Mouse (Mus musculus): ENCODE measurements around the gene Nup133. TPM values are rescaled to one million over a fixed set of nuclear protein-coding genes. Genes with fewer than 3 reads are reported as not detected.
A peak's percentile ranks its signal among the peaks of the same experiment; 100 is the strongest.

Gene Nup133
- polyA plus RNA-seq, 1 experiment: 8.5 TPM

DNA sequence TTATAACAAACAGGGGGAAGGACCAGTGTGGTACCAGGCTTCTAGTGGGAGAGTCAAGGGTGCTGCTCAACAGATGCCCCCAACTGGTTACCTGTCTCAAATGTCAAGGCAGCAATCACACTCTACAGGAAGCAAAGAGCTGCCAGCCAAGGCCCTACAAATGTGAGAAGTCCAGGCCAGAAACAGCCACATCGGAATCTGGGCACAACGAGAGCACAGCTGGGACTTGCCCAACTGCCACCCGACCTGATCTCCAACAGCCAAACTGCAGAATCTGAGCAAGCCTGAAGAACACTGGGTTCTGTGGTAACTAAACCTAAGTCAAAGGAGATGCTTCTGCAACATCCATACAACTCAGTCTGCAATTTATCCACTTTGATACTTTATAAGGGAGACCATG, 23.4 kb downstream of the Nup133 start:
- 91% methylated on average over 3 of the region's 3 CpGs for WGBS
- no peak for DNase-seq (ENCODE audit: low read depth in 1 of 2, low spot score in 2 of 2)
- Histone ChIP-seq H3K36me3 (ENCODE audit: control insufficient read depth, insufficient read depth, low read length) (peaks cover 28% of the 10 kb centered on the region), H3K4me1 (ENCODE audit: control insufficient read depth, insufficient read depth, insufficient read length) (no peaks in the 10 kb centered on the region), H3K4me3 (ENCODE audit: extremely low read depth, insufficient read depth, insufficient read length) (no peak overlapping the region), H3K27me3 (ENCODE audit: control insufficient read depth, insufficient read depth, low read length) (no peaks in the 10 kb centered on the region), H3K27ac (ENCODE audit: insufficient read depth, low read length) (no peak overlapping the region)
- no peak for TF ChIP-seq POLR2A (IDR thresholded peaks at IDR 0.05; ENCODE audit: low read depth, low read length)

DNA sequence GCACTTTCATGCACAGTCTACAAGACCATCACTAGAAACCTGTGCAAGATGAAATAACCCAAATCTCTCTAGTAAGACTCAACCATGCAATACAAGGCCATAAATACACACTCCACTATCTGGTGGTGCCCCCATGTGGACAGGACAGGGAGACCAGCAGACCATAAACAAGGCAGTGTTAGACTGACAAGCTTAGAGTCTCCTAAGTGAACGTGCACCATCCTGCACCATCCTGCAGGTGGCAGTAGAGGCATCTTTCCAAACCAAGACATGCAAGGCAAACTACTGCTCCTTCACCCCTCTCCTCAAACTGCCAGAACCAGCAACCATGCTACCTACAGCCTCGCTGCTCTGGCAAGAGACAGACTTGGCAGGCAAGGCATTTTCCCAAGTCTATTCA, 24.3 kb downstream of the Nup133 start:
- H3K4me3 ChIP-seq (ENCODE audit: extremely low read depth, insufficient read depth, insufficient read length): no peak overlapping the region
- H3K27me3 ChIP-seq (ENCODE audit: control insufficient read depth, insufficient read depth, low read length): no peaks in the 10 kb centered on the region
- DNase-seq (ENCODE audit: low read depth in 1 of 2, low spot score in 2 of 2): peak; percentile 70 to 79
- TF ChIP-seq POLR2A (IDR thresholded peaks at IDR 0.05; ENCODE audit: low read depth, low read length) (no peak), CTCF (IDR thresholded peaks at IDR 0.05; ENCODE audit: extremely low read depth, insufficient read depth, insufficient read length, insufficient replicate concordance) (peak; percentile 81; the same call in 1 of the 2 replicates)
- H3K36me3 ChIP-seq (ENCODE audit: control insufficient read depth, insufficient read depth, low read length): peaks cover 25% of the 10 kb centered on the region
- H3K27ac ChIP-seq (ENCODE audit: insufficient read depth, low read length): no peak overlapping the region
- H3K4me1 ChIP-seq (ENCODE audit: control insufficient read depth, insufficient read depth, insufficient read length): no peaks in the 10 kb centered on the region
- 20% methylated on average over 2 of the region's 2 CpGs for WGBS

DNA sequence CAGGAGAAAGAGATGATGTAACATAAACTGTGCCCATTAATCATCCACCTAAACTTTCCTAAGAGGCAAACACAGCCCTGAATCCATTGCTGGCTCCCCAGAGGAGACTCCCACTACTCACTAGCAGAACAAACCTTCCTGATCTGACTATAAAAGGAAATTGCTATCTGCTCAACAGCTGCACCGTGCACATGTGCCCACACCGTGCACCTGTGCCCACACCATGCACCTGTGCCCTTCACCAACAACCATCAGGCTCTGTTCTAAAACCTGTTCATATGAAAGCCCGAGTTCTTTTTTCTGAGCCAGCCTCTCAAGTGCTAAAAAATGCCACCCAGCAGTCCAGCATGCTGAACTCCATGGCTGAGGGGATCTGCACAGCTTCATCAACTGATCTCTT, 34.4 kb downstream of the Nup133 start:
- WGBS: 94% methylated on average over 3 of the region's 3 CpGs
- no peak overlapping the region for H3K4me3 ChIP-seq (ENCODE audit: extremely low read depth, insufficient read depth, insufficient read length)
- H3K36me3 ChIP-seq (ENCODE audit: control insufficient read depth, insufficient read depth, low read length): peaks cover 32% of the 10 kb centered on the region
- no peak overlapping the region for H3K27ac ChIP-seq (ENCODE audit: insufficient read depth, low read length)
- DNase-seq (ENCODE audit: low read depth in 1 of 2, low spot score in 2 of 2): no peak
- TF ChIP-seq CTCF (IDR thresholded peaks at IDR 0.05; ENCODE audit: extremely low read depth, insufficient read depth, insufficient read length, insufficient replicate concordance) (no peak), POLR2A (IDR thresholded peaks at IDR 0.05; ENCODE audit: low read depth, low read length) (no peak)
- no peaks in the 10 kb centered on the region for H3K27me3 ChIP-seq (ENCODE audit: control insufficient read depth, insufficient read depth, low read length)
- H3K4me1 ChIP-seq (ENCODE audit: control insufficient read depth, insufficient read depth, insufficient read length): no peaks in the 10 kb centered on the region

DNA sequence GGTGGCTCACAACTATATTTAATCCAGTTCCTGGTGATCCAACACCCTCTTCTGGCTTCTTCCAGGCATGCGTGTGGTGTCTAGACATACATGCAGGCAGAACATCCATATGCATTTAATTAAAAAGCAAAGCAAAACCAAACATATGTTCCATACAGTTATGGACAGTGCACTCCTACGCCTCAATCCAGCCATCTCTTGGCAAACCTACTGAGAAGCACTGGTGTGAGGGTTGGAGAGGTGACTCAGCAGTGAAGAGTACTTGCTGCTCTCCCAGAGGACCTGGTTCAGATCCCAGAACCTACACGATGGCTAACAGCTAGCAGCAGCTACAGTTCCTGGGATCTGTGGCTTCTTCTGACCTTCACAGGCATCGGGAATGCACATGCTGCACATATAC, 36.8 kb downstream of the Nup133 start:
- peaks cover 27% of the 10 kb centered on the region for H3K36me3 ChIP-seq (ENCODE audit: control insufficient read depth, insufficient read depth, low read length)

GRCm38 (mm10) chr8:123907604-123908003, 41.5 kb downstream of the Nup133 start:
- Histone ChIP-seq H3K27ac (ENCODE audit: insufficient read depth, low read length) (no peak overlapping the region), H3K4me3 (ENCODE audit: extremely low read depth, insufficient read depth, insufficient read length) (no peak overlapping the region), H3K36me3 (ENCODE audit: control insufficient read depth, insufficient read depth, low read length) (peaks cover 33% of the 10 kb centered on the region), H3K4me1 (ENCODE audit: control insufficient read depth, insufficient read depth, insufficient read length) (no peaks in the 10 kb centered on the region), H3K27me3 (ENCODE audit: control insufficient read depth, insufficient read depth, low read length) (no peaks in the 10 kb centered on the region)
- no peak for DNase-seq (ENCODE audit: low read depth in 1 of 2, low spot score in 2 of 2)
- 94% methylated on average over 6 of the region's 6 CpGs for WGBS
- TF ChIP-seq CTCF (IDR thresholded peaks at IDR 0.05; ENCODE audit: extremely low read depth, insufficient read depth, insufficient read length, insufficient replicate concordance): no peak
- TF ChIP-seq POLR2A (IDR thresholded peaks at IDR 0.05; ENCODE audit: low read depth, low read length): no peak

More for the DNA sequence above, 36.8 kb downstream of the Nup133 start:
- no peak for DNase-seq (ENCODE audit: low read depth in 1 of 2, low spot score in 2 of 2)
- Histone ChIP-seq H3K4me1 (ENCODE audit: control insufficient read depth, insufficient read depth, insufficient read length) (no peaks in the 10 kb centered on the region), H3K4me3 (ENCODE audit: extremely low read depth, insufficient read depth, insufficient read length) (no peak overlapping the region), H3K27ac (ENCODE audit: insufficient read depth, low read length) (no peak overlapping the region), H3K27me3 (ENCODE audit: control insufficient read depth, insufficient read depth, low read length) (no peaks in the 10 kb centered on the region)
- 95% methylated on average over 4 of the region's 4 CpGs for WGBS
- TF ChIP-seq CTCF (IDR thresholded peaks at IDR 0.05; ENCODE audit: extremely low read depth, insufficient read depth, insufficient read length, insufficient replicate concordance) (no peak), POLR2A (IDR thresholded peaks at IDR 0.05; ENCODE audit: low read depth, low read length) (no peak)

GRCm38 (mm10) chr8:123902653-123903052, 46.4 kb downstream of the Nup133 start:
- Histone ChIP-seq H3K4me3 (ENCODE audit: extremely low read depth, insufficient read depth, insufficient read length) (no peak overlapping the region), H3K27me3 (ENCODE audit: control insufficient read depth, insufficient read depth, low read length) (no peaks in the 10 kb centered on the region), H3K27ac (ENCODE audit: insufficient read depth, low read length) (no peak overlapping the region), H3K36me3 (ENCODE audit: control insufficient read depth, insufficient read depth, low read length) (peaks cover 36% of the 10 kb centered on the region), H3K4me1 (ENCODE audit: control insufficient read depth, insufficient read depth, insufficient read length) (no peaks in the 10 kb centered on the region)
- 89% methylated on average over 7 of the region's 7 CpGs for WGBS
- TF ChIP-seq CTCF (IDR thresholded peaks at IDR 0.05; ENCODE audit: extremely low read depth, insufficient read depth, insufficient read length, insufficient replicate concordance) (no peak), POLR2A (IDR thresholded peaks at IDR 0.05; ENCODE audit: low read depth, low read length) (no peak)
- no peak for DNase-seq (ENCODE audit: low read depth in 1 of 2, low spot score in 2 of 2)

- 96% methylated on average over 7 of the region's 7 CpGs for WGBS
- peaks cover 3% of the 10 kb centered on the region; the same call in 1 of the 2 replicates for H3K27me3 ChIP-seq (ENCODE audit: control insufficient read depth, insufficient read depth, low read length)
- H3K36me3 ChIP-seq (ENCODE audit: control insufficient read depth, insufficient read depth, low read length): peaks cover 21% of the 10 kb centered on the region
- no peak overlapping the region for H3K27ac ChIP-seq (ENCODE audit: insufficient read depth, low read length)
- no peak for DNase-seq (ENCODE audit: low read depth in 1 of 2, low spot score in 2 of 2)
- no peak overlapping the region for H3K4me3 ChIP-seq (ENCODE audit: extremely low read depth, insufficient read depth, insufficient read length)
- no peak for TF ChIP-seq POLR2A (IDR thresholded peaks at IDR 0.05; ENCODE audit: low read depth, low read length)
- no peak for TF ChIP-seq CTCF (IDR thresholded peaks at IDR 0.05; ENCODE audit: extremely low read depth, insufficient read depth, insufficient read length, insufficient replicate concordance)
- no peaks in the 10 kb centered on the region for H3K4me1 ChIP-seq (ENCODE audit: control insufficient read depth, insufficient read depth, insufficient read length)
These were observed 49.7 kb downstream of the Nup133 start for GRCm38 (mm10) chr8:123899366-123899765.

All from spleen, adult 2 months (tissue).